Mouse (Mus musculus) telencephalon, adult 2 months (tissue): ENCODE measurements at regions not wholly inside any gene's neighbourhood (a gene's known extent, or its start where the extent isn't known, plus 50 kb on each side); places are given as distances from the start of the nearest gene placed in this dataset.

Experiments used
- DNase-seq: peaks from one replicate; pipeline ENCODE4 v3.0.0-alpha.2; 2011; ENCODE audit warnings: low read depth, low spot score

GRCm38 (mm10) chr12:54577235-54577634 is 79.1 kb downstream of the Sptssa start:
- no peak for DNase-seq

GRCm38 (mm10) chr12:54576821-54577220 is 79.6 kb downstream of the Sptssa start:
- no peak for DNase-seq

- DNase-seq: peak; percentile 31
Measured at GRCm38 (mm10) chr12:54572866-54573265, 83.5 kb downstream of the Sptssa start.

GRCm38 (mm10) chr12:54568078-54568931 is 88.1 kb downstream of the Sptssa start:
- DNase-seq: no peak

GRCm38 (mm10) chr12:54567426-54567790 is 89.0 kb downstream of the Sptssa start:
- no peak for DNase-seq

- DNase-seq: no peak
Measured at GRCm38 (mm10) chr12:54566532-54567425, 89.6 kb downstream of the Sptssa start.

GRCm38 (mm10) chr12:54561981-54562380 is 94.4 kb downstream of the Sptssa start:
- DNase-seq: peak; percentile 23

GRCm38 (mm10) chr12:54558106-54558505 is 98.3 kb downstream of the Sptssa start:
- DNase-seq: peak; percentile 26

- DNase-seq: no peak
Measured at GRCm38 (mm10) chr12:54549659-54550058, 106.7 kb downstream of the Sptssa start.

GRCm38 (mm10) chr12:54545821-54546608 is 110.4 kb downstream of the Sptssa start:
- peak; percentile 46 for DNase-seq

GRCm38 (mm10) chr12:54538320-54538705 is 118.1 kb downstream of the Sptssa start:
- no peak for DNase-seq

GRCm38 (mm10) chr12:54537690-54538319 is 118.6 kb downstream of the Sptssa start:
- DNase-seq: no peak

GRCm38 (mm10) chr12:54537022-54537421 is 119.4 kb downstream of the Sptssa start:
- DNase-seq: no peak

- no peak for DNase-seq
Measured at GRCm38 (mm10) chr12:54535556-54536516, 120.5 kb downstream of the Sptssa start.

GRCm38 (mm10) chr12:54534910-54535309 is 121.5 kb downstream of the Sptssa start:
- DNase-seq: no peak

GRCm38 (mm10) chr12:54533134-54533533 is 123.2 kb downstream of the Sptssa start:
- DNase-seq: no peak

- no peak for DNase-seq
Measured at GRCm38 (mm10) chr12:54532062-54532461, 124.3 kb downstream of the Sptssa start.

GRCm38 (mm10) chr12:54528046-54528445 is 128.3 kb downstream of the Sptssa start:
- no peak for DNase-seq

- no peak for DNase-seq
Measured at GRCm38 (mm10) chr12:54527577-54527976, 128.8 kb downstream of the Sptssa start.

GRCm38 (mm10) chr12:54520406-54520805 is 136.0 kb downstream of the Sptssa start:
- DNase-seq: no peak
